Mouse (Mus musculus) olfactory bulb, adult 2 months (tissue): ENCODE results near the gene C2cd4a.

Experiments used
- CTCF ChIP-seq: fragments of 200-500 bp; IDR thresholded peaks from 2 replicates; pipeline ENCODE4 v1.5.1; 2012; ENCODE audit warnings: low read depth, mild to moderate bottlenecking, low read length, moderate library complexity; ENCODE audit not compliant: insufficient read depth
- POLR2A ChIP-seq: fragments of 200-500 bp; IDR thresholded peaks from 2 replicates; pipeline ENCODE4 v1.6.1; 2012; ENCODE audit warnings: mild to moderate bottlenecking, low read depth, low read length, moderate library complexity; ENCODE audit not compliant: insufficient read depth

- no peak for TF ChIP-seq POLR2A
- TF ChIP-seq CTCF: no peak
These were observed 46.2 kb upstream of the C2cd4a start for GRCm38 (mm10) chr9:67878197-67878769.
